32 mouse cellular contexts compared by ENCODE assay signal in the genomic region with DNA sequence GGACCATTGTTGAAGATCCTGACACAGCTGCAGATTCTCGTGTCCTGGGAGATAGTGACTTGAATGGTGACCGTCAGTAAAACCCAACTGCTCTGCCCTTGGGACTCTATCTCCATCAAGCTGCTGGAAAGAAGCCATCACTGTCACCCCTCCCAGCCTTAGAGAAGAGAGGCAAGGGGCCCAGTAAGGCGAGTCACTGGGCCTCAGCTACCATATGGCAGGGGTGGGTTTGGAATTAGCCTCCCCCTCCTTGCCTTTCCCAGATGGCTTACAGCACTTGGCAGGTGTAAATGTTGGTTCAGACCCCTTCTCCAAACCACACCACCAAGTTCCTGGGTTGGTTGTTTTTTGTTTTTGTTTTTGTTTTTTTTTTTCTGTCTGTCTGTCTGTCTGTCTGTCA.
"Had no signal": no experiment of that assay in that cellular context is flagged by ENCODE, and none has a peak within 500 bp of the region (broad histone marks: within the 10 kb centered on the region; RNA-seq: fewer than 3 reads in every experiment).

No protein-coding gene starts in this region.

- H3K27me3 ChIP-seq: heart, embryonic 12.5 days; heart, embryonic 13.5 days; heart, embryonic 15.5 days; hindbrain, embryonic 15.5 days; intestine, embryonic 15.5 days had no signal

- ATAC-seq: hindbrain, embryonic 16.5 days; hindbrain, postnatal 0 days; inflammation-experienced regulatory T-cells, adult 6 months had no signal

- H3K36me3 ChIP-seq: heart, embryonic 12.5 days; heart, embryonic 13.5 days; heart, embryonic 15.5 days; hindbrain, embryonic 10.5 days; hindbrain, embryonic 12.5 days; hindbrain, embryonic 13.5 days; hindbrain, embryonic 15.5 days; intestine, embryonic 15.5 days; kidney, embryonic 15.5 days had no signal

- H3K4me2 ChIP-seq: hindbrain, embryonic 15.5 days had no signal

- H3K9me3 ChIP-seq: heart, embryonic 12.5 days; heart, embryonic 13.5 days; heart, embryonic 15.5 days; hindbrain, embryonic 10.5 days; hindbrain, embryonic 12.5 days; hindbrain, embryonic 13.5 days; hindbrain, embryonic 15.5 days; intestine, embryonic 15.5 days; kidney, embryonic 15.5 days had no signal

- H3K4me3 ChIP-seq: heart, embryonic 13.5 days; heart, embryonic 15.5 days; hindbrain, embryonic 12.5 days; hindbrain, embryonic 13.5 days; hindbrain, embryonic 15.5 days; intestine, embryonic 15.5 days; kidney, embryonic 15.5 days; layer of hippocampus, adult 2 months; left cerebral cortex, adult 2 months had no signal

- H3K9ac ChIP-seq: heart, embryonic 13.5 days; heart, embryonic 15.5 days; hindbrain, embryonic 13.5 days; hindbrain, embryonic 14.5 days; hindbrain, embryonic 15.5 days; intestine, embryonic 15.5 days; kidney, embryonic 15.5 days had no signal

- DNase-seq: heart, postnatal 10 days; heart, postnatal 14 days; heart, postnatal 36 days; heart, postnatal 4 days; kidney, adult 11 months; kidney, adult 18-20 months; kidney, adult 2 months; kidney, adult 8-10 months; kidney, adult 9 months; kidney, postnatal 10 days; kidney, postnatal 14 days; kidney, postnatal 25 days; kidney, postnatal 36 days; kidney, postnatal 4 days; layer of hippocampus, adult 9-11 months; layer of hippocampus, postnatal 36 days had no signal

- H3K27ac ChIP-seq: heart, embryonic 13.5 days; heart, embryonic 15.5 days; hindbrain, embryonic 13.5 days; hindbrain, embryonic 14.5 days; hindbrain, embryonic 15.5 days; hindbrain, postnatal 0 days; intestine, embryonic 15.5 days; kidney, embryonic 15.5 days; kidney, postnatal 0 days; layer of hippocampus, adult 2 months; left cerebral cortex, adult 2 months had no signal
